Mouse (Mus musculus) adrenal gland, postnatal 36 days (tissue): ENCODE measurements around the gene Cxcr5. TPM values are rescaled to one million over a fixed set of nuclear protein-coding genes. Genes with fewer than 3 reads are reported as not detected.
"Not testable (repeated sequence)": the region's sequence is repeated elsewhere in the genome, so short reads cannot be mapped to it uniquely, and the experiment has no call there.

Experiments used
- DNase-seq, 2 experiments: peaks; one replicate each; pipeline ENCODE4 v3.0.0; 2021; ENCODE audit warnings: mixed read lengths in 1 of 2
- total RNA-seq, 2 experiments: library from RNA; stranded (reverse); gene quantifications; 2 replicates each; pipeline ENCODE4 v1.2.3; 2021

The Cxcr5 gene
- total RNA-seq, 2 experiments from 2014 or later: not detected

DNA sequence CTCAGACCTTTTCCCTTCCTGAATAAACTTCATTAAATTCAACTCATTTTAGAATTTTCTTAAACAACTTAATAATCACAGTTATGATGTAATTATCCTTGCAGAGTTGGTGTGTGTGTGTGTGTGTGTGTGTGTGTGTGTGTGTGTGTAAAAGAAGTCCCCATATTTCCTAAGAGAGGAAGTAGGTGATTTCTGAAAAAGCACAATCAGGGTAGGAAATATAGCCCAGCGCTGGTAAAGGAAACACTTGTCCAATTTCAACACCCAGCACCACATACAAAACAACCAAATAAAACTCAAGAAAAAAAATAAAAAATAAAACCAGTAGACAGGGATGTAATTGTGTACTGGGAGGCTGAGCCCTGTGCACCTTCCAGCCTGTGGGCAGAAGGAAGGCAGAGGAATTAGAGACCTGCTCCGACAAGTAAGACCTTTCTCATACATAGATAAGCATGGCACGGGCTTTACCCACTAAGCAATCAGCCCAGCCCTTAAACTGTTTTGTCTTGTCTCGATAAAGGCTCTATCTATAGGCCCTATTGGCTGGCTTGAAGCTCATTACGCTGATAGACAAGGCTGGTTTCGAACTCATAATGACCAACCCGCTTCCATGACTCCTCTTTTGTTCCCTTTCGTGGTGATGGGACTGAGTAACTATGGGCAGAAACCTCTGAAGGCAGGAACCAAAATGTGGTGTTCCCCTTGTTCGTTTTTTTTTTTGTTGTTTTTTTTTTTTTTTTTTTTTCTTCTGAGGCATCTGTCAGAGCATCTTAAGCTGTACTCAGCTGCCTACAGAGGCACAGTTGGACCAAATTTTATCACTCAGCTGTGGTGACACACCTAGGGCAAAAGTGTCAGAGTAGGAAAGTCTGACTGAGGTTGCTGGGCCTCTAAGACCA is 25.8 kb upstream of the Cxcr5 start:
- DNase-seq: no peak

DNA sequence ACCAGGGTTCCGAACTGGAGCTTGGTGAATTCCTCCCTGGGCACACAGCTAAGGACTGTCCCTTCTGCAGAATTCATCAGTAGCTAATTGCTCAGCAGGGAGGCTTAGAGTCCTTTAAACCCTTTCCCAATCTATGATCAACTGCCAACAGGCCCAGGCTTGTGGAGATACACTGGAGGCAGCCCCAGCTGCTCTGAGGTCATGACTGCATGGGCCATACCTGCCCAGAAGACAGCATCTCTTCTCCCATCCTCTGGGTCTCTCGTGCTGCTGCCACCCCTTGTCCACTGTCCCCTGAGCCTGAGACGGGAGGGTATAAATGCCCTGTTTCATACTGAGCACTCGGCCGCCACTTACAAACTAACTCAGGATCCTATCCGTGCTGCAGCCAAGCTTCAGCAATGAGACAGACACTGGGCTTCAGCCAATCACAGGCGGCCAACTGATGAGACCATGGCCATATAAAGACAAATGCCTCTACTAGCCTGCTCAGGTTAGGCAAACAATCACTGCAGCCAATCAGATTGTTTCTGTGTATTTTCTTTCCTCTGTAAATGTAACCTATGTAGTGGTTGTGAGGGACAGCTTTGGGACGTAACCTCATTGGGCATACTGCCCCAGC is 25.1 kb upstream of the Cxcr5 start:
- no peak for DNase-seq

DNA sequence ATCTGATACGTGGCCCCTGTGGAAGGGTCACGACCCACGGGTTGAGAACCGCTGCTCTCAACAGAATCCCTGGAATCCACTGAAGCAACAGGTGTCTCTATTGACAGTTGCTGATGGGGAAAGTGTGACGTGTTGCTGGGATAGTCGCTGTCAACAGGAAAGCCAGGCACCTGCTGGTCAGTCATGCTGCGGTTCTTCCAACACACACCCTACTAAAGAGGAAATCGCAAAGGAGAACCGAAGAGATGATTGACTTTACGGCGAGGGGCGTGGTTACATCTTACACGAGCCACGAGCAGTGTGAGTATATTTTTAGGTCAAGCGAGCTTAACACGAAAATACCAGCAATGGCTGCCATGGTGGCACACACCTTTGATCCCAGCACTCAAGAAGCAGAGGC is 20.7 kb upstream of the Cxcr5 start:
- DNase-seq: no peak

DNA sequence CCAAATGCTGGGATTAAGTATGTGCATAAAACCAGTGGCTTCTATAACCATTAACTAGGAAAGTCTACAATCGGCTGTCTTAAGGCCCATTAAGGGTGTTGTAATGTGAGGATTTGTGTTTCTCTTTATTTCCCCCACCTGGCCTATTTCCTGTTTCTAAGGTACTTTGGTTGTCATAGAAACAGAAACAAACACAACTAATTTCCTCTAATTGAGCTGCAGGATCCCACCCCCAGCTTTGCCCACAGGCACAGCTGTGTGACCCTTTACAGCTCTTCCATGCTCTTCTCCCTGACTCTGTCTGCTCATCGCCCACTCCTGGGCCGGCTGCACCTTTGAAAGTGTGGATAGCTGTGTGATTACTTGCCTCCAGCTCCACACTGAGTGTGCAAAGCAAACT is 19.7 kb upstream of the Cxcr5 start:
- DNase-seq: no peak

GRCm38 (mm10) chr9:44580085-44580484 is 18.4 kb upstream of the Cxcr5 start:
- no peak for DNase-seq

DNA sequence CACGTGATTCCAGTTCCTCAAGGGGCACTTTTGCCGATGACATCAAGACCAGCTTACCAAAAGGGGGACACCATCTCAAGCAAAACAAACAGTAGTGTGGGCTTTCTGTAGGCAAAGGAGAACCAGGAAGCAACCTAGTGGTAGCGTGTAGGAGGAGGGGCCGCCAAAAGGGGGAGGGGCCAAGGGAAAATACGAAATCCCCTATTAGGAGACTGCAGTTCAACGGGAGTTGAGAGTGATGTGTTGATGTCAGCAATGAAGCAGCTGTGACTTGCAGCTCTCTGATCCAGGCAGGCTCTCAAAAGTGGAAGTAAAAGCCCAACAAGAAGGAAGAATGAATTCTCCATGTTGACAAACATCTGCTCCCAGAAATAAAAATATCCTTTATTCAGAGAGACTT is 17.7 kb upstream of the Cxcr5 start:
- peak in 1 of 2 experiments; percentile 47 for DNase-seq

DNA sequence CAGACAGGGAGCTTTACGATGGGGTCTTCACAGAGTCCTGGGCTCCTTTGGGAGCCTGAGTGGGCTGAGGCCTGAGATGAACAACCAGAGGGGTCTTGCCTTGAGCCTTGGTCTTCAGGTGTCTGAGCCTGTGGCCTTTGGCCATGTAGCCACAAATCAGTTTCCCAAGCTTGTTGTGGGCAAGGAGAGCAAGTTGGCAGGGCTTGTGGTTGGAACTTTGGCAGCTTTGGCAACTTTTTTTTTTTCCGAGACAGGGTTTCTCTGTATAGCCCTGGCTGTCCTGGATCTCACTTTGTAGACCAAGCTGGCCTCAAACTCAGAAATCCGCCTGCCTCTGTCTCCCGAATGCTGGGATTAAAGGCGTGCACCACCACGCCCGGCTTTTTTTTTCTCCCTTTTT is 14.4 kb upstream of the Cxcr5 start:
- DNase-seq: not testable (repeated sequence)

DNA sequence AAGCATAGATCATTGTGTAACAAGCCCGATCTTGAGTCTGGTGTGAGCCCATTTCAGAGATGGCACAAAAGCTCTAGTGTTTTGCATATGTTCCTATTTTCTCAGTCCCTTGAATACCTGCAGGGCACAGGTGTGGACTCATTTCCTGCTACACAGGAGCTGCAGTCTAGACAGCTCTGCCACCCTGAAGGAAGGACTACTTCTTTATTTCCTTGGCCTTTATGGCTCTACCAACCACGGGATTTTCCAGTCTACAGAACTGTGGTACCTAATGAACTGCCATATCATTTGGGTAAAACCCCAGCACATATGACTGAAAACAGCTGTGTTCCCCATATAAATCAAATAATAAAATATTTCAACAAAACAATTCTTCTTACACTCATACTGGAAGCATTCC is 13.4 kb upstream of the Cxcr5 start:
- no peak for DNase-seq

DNA sequence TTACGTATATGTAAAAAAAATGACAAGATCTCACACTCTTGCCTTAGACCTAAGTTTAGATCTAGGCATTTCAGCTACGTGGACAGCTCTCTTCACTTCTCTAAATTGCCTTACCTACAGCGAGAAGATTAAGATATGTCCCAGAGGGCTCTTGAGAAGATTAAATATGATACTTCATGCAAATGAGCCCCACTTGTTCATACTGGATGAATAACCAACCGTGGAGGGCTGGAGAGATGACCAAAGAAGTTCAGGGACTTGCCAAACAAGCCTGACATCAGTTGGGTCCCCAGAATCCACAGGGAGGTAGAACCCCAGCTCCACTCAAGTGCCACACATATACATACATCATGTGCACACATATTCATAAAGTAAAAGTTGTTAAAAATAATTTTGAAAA is 11.6 kb upstream of the Cxcr5 start:
- no peak for DNase-seq

DNA sequence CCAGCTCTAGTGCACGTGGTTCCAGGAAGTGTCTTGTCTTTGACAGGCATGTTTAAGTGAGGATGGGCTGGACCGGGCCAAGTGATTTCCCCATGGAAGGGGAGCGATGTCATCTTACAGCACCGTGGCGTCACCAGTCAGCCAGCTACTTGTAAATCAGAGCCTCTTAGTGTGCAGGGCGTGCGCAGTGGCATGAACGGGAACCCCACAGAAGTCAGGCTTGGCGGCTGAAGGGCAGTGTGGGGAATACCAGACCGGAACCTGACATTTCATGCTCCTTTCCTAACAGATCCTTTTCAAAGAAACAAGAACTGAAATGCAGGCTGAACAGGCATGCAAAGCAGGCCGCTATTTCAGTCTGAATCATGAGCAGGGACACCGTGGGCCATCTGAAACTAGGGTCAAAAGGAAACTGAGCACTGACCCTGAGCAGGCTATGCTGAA is 9.3 kb upstream of the Cxcr5 start:
- no peak for DNase-seq

DNA sequence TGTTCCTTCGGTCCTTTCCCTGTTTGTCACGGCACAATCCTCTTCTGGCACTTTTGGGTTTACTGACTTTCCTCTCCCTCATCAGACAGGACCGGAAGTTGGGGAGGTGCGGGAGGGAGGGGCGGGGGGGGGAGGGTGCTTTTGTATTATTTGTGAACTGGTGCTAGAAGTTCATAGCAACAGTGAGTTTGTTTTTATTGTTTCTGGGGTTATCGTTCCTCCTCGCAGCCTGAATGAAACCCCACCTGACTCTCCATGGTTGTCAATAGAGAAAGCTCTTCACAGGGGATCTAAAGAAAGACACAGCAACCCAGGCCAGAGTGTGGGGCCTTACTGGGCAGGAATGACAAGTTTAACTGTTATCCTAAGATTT is 6.4 kb upstream of the Cxcr5 start:
- DNase-seq: no peak

DNA sequence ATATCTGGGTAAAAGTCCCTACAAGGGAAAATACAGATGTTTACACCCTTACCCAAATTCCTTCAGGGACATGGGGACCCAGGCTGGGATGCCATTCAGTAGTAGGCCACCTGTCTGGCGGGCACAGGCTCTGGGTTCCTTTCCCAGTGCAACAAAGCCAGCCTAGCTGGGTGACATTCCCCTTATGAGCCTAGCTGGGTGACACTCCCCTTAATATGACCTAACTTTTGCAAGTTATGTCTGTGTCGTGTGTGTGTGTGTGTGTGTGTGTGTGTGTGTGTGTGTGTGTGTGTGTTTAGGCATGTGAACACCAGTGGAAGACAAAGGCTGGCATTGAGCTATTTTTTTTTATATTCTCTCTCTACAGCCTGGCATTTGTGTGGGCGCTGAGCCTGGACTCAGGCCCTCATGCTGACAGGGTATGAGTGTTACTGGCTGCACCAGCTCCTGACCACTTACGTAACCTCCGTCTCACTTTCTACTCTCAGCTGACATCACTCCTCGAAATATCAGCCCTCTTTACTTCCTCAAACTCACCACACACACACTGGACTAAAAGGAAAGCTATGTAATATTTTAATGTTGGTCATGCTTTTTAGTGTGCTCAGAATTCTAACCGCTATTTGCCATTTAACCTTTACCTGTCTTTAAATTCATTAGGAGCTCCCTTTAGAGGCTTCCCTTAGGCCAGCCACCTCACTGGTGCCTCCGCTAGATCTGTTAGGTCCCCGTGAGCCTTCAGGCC is 5.8 kb upstream of the Cxcr5 start:
- peak in 1 of 2 experiments; percentile 12 for DNase-seq

DNA sequence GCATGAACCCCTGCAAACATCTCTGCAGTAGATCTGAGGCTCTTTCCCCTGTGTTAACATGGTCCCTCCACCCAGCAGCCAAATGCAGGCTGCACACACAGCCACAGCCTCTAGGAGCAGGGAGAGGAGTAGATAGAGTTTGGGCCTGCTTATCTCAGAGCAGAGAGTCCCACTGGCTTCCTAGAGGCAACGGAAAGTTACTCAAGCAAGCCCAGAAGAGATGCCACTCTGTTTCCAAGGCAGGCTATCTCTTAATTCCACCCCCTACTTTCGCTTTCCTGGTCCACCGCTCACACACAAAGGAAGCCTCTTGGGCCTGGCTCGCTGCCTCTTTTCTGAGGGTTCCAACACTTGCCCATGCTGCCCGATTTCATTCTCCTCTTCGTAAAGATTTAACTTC is 3.7 kb upstream of the Cxcr5 start:
- DNase-seq: no peak

GRCm38 (mm10) chr9:44562936-44563335 is 1.3 kb upstream of the Cxcr5 start:
- no peak for DNase-seq

GRCm38 (mm10) chr9:44552161-44552560 is 9.5 kb downstream of the Cxcr5 start:
- peak; percentile 15 to 59 for DNase-seq

DNA sequence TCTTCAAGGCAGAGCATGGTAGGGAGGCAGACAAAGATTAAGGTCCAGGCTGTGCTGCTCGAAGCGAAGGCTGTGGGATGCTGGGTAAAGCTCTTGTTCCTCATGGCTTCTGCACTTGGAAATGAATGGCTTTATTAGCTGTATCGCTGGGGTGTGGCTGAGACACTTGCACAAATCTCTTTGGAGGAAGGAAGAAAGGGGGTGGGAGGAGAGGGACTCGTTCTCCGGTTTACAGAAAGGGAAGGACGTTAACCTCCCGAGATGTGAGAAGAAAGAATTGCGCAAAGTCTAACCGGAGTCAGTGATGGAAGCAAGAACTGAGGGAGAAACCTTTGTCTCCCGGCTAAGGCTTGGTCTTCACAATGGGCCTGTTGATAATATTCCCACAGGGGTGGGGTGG is 10.5 kb downstream of the Cxcr5 start:
- no peak for DNase-seq

GRCm38 (mm10) chr9:44548412-44549152 is 13.1 kb downstream of the Cxcr5 start:
- DNase-seq: no peak

GRCm38 (mm10) chr9:44544986-44545385 is 16.7 kb downstream of the Cxcr5 start:
- DNase-seq: no peak

DNA sequence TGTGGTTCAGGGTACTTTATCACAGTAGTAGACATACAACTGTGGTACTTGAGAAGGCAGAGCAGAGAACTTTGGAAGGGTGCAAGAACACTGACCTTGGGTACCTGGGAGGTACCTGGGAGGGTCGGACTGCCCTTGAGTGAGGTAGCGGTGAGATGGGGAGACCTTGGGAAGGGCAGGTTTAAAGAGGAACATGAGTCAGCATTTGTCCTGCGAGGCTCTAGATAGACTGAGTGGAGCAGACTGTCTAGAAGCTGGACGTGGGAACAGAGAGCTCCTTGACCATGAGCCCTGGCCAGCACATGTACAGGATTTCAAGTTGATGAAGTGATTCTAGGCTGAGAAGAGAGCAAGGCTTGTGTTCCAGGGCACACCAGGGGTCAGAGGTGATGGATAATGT is 19.3 kb downstream of the Cxcr5 start:
- no peak for DNase-seq

- no peak for DNase-seq
Measured at GRCm38 (mm10) chr9:44540676-44541075, 21.0 kb downstream of the Cxcr5 start.

- DNase-seq: no peak
Measured at GRCm38 (mm10) chr9:44539816-44540421, 21.8 kb downstream of the Cxcr5 start.
